Mouse (Mus musculus): ENCODE measurements around the gene Pld1. TPM values are rescaled to one million over a fixed set of nuclear protein-coding genes. Genes with fewer than 3 reads are reported as not detected.

Gene Pld1
- polyA plus RNA-seq, 1 experiment from 2014 or later: 9.0 TPM

- Histone ChIP-seq H3K9me3 (ENCODE audit: low read length) (no peaks in the 10 kb centered on the region), H3K36me3 (ENCODE audit: insufficient read depth, low read length) (no peaks in the 10 kb centered on the region), H3K9ac (replicated peaks; ENCODE audit: low read length) (no peak overlapping the region), H3K27me3 (ENCODE audit: insufficient read depth, low read length) (no peaks in the 10 kb centered on the region), H3K4me1 (ENCODE audit: insufficient read depth, low read length) (peaks cover 9% of the 10 kb centered on the region), H3K27ac (ENCODE audit: low read length) (no peak overlapping the region), H3K4me3 (ENCODE audit: low read length) (no peak overlapping the region), H3K4me2 (replicated peaks; ENCODE audit: low read depth, low read length) (no peak overlapping the region)
- ATAC-seq (ENCODE audit: low FRiP score, low TSS enrichment): no peak
- WGBS: 87% methylated on average over 3 of the region's 3 CpGs
Measured at GRCm38 (mm10) chr3:28033898-28034297, 95.4 kb downstream of the Pld1 start.

- Histone ChIP-seq H3K4me1 (ENCODE audit: insufficient read depth, low read length) (peaks cover 9% of the 10 kb centered on the region), H3K4me3 (ENCODE audit: low read length) (no peak overlapping the region), H3K9me3 (ENCODE audit: low read length) (no peaks in the 10 kb centered on the region), H3K36me3 (ENCODE audit: insufficient read depth, low read length) (no peaks in the 10 kb centered on the region), H3K27me3 (ENCODE audit: insufficient read depth, low read length) (no peaks in the 10 kb centered on the region), H3K27ac (ENCODE audit: low read length) (no peak overlapping the region), H3K9ac (replicated peaks; ENCODE audit: low read length) (no peak overlapping the region), H3K4me2 (replicated peaks; ENCODE audit: low read depth, low read length) (no peak overlapping the region)
- no peak for ATAC-seq (ENCODE audit: low FRiP score, low TSS enrichment)
- 85% methylated on average over 5 of the region's 5 CpGs for WGBS
Measured at GRCm38 (mm10) chr3:28034707-28035333, 96.3 kb downstream of the Pld1 start.

- Histone ChIP-seq H3K4me1 (ENCODE audit: insufficient read depth, low read length) (peaks cover 5% of the 10 kb centered on the region), H3K27ac (ENCODE audit: low read length) (peak overlapping the region; percentile 31; the same call in 1 of the 2 replicates), H3K9me3 (ENCODE audit: low read length) (peaks cover 5% of the 10 kb centered on the region; the same call in 1 of the 2 replicates), H3K27me3 (ENCODE audit: insufficient read depth, low read length) (no peaks in the 10 kb centered on the region), H3K9ac (replicated peaks; ENCODE audit: low read length) (no peak overlapping the region), H3K4me2 (replicated peaks; ENCODE audit: low read depth, low read length) (no peak overlapping the region), H3K4me3 (ENCODE audit: low read length) (no peak overlapping the region), H3K36me3 (ENCODE audit: insufficient read depth, low read length) (peaks cover 6% of the 10 kb centered on the region)
- peak; percentile 33; the same call in 1 of the 2 replicates for ATAC-seq (ENCODE audit: low FRiP score, low TSS enrichment)
- WGBS: 42% methylated on average over 8 of the region's 8 CpGs
Measured at GRCm38 (mm10) chr3:28037320-28037932, 98.9 kb downstream of the Pld1 start.

DNA sequence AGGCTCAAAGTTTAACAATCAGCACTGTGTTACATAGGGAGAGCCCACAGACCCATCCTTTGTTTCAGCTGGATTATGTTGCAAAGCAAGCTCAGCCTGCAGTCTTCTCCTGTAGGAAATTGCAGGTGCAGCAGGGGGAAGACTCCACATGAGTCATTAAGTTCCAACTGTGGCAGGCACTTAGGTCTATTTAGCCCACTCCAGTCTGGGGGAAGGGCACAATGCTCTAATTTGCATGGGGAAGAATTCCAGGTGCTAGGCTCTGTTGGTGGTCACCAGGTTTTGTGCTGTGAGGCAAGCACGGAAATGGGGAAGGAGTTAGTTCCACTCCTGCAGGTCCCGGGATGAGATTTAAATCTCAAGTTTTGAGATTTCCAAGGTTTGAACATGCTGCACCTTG is 99.6 kb downstream of the Pld1 start:
- 44% methylated on average over 2 of the region's 2 CpGs for WGBS
- no peak overlapping the region for H3K4me3 ChIP-seq (ENCODE audit: low read length)
- H3K4me2 ChIP-seq (replicated peaks; ENCODE audit: low read depth, low read length): no peak overlapping the region
- no peaks in the 10 kb centered on the region for H3K27me3 ChIP-seq (ENCODE audit: insufficient read depth, low read length)
- peak; percentile 80 for ATAC-seq (ENCODE audit: low FRiP score, low TSS enrichment)
- peaks cover 10% of the 10 kb centered on the region for H3K36me3 ChIP-seq (ENCODE audit: insufficient read depth, low read length)
- H3K9me3 ChIP-seq (ENCODE audit: low read length): peaks cover 5% of the 10 kb centered on the region; the same call in 1 of the 2 replicates
- H3K4me1 ChIP-seq (ENCODE audit: insufficient read depth, low read length): peaks cover 5% of the 10 kb centered on the region
- H3K27ac ChIP-seq (ENCODE audit: low read length): no peak overlapping the region; the same call in 1 of the 2 replicates
- H3K9ac ChIP-seq (replicated peaks; ENCODE audit: low read length): no peak overlapping the region

- ATAC-seq (ENCODE audit: low FRiP score, low TSS enrichment): no peak
- Histone ChIP-seq H3K4me1 (ENCODE audit: insufficient read depth, low read length) (peaks cover 5% of the 10 kb centered on the region), H3K9me3 (ENCODE audit: low read length) (peaks cover 5% of the 10 kb centered on the region; the same call in 1 of the 2 replicates), H3K27ac (ENCODE audit: low read length) (no peak overlapping the region), H3K36me3 (ENCODE audit: insufficient read depth, low read length) (peaks cover 10% of the 10 kb centered on the region), H3K9ac (replicated peaks; ENCODE audit: low read length) (no peak overlapping the region), H3K4me3 (ENCODE audit: low read length) (no peak overlapping the region), H3K27me3 (ENCODE audit: insufficient read depth, low read length) (no peaks in the 10 kb centered on the region), H3K4me2 (replicated peaks; ENCODE audit: low read depth, low read length) (no peak overlapping the region)
- 17% methylated on average over 1 of the region's 1 CpGs for WGBS
Measured at GRCm38 (mm10) chr3:28039760-28040159, 101.3 kb downstream of the Pld1 start.

GRCm38 (mm10) chr3:28041236-28041635 is 102.7 kb downstream of the Pld1 start:
- peaks cover 5% of the 10 kb centered on the region for H3K4me1 ChIP-seq (ENCODE audit: insufficient read depth, low read length)
- H3K27me3 ChIP-seq (ENCODE audit: insufficient read depth, low read length): no peaks in the 10 kb centered on the region
- ATAC-seq (ENCODE audit: low FRiP score, low TSS enrichment): no peak
- 78% methylated on average over 8 of the region's 8 CpGs for WGBS
- H3K9me3 ChIP-seq (ENCODE audit: low read length): peaks cover 5% of the 10 kb centered on the region; the same call in 1 of the 2 replicates
- no peak overlapping the region for H3K4me3 ChIP-seq (ENCODE audit: low read length)
- H3K9ac ChIP-seq (replicated peaks; ENCODE audit: low read length): no peak overlapping the region
- peaks cover 10% of the 10 kb centered on the region for H3K36me3 ChIP-seq (ENCODE audit: insufficient read depth, low read length)
- H3K27ac ChIP-seq (ENCODE audit: low read length): no peak overlapping the region
- no peak overlapping the region for H3K4me2 ChIP-seq (replicated peaks; ENCODE audit: low read depth, low read length)

DNA sequence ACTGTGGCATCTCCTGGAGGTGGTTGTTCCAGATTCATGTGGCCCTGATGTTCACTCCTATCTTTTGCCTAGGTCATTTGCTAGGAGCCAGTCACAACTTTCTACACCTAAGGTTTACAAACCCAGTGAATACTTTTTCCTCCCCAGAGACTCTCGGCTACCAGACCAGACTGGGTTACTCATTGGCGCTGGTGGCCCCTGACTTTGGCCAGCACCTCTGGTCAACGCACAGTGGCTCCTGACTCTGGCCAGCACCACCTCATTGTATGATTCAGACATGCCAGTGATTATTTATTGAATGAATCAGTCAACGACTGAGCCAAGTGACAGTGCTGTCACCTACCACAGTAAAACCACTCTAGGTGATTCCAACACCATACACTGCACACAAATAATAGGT is 103.9 kb downstream of the Pld1 start:
- Histone ChIP-seq H3K9ac (replicated peaks; ENCODE audit: low read length) (no peak overlapping the region), H3K9me3 (ENCODE audit: low read length) (peaks cover 5% of the 10 kb centered on the region; the same call in 1 of the 2 replicates), H3K4me3 (ENCODE audit: low read length) (no peak overlapping the region), H3K27ac (ENCODE audit: low read length) (no peak overlapping the region), H3K4me2 (replicated peaks; ENCODE audit: low read depth, low read length) (no peak overlapping the region), H3K4me1 (ENCODE audit: insufficient read depth, low read length) (peaks cover 5% of the 10 kb centered on the region), H3K36me3 (ENCODE audit: insufficient read depth, low read length) (peaks cover 10% of the 10 kb centered on the region), H3K27me3 (ENCODE audit: insufficient read depth, low read length) (no peaks in the 10 kb centered on the region)
- 95% methylated on average over 4 of the region's 4 CpGs for WGBS
- ATAC-seq (ENCODE audit: low FRiP score, low TSS enrichment): no peak

DNA sequence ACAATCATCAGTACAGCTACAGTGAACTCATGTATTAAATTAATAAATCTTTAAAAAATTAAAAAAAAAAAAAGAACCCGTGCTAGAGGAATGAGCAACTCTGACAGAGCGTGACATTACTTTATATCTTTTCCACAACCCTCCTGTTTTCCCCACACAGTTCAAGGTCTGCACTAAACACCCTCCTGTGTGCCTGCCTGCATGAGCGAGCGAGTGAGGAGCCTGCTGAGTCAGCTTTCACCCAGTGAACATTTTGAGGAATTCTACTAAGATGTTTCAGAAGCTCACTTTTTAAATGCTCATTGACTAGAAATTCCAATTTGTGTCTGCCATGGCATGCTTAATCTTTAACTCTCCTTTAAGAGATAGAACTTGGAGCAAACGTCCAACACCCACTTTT is 109.1 kb downstream of the Pld1 start:
- H3K36me3 ChIP-seq (ENCODE audit: insufficient read depth, low read length): peaks cover 2% of the 10 kb centered on the region; the same call in 1 of the 2 replicates

DNA sequence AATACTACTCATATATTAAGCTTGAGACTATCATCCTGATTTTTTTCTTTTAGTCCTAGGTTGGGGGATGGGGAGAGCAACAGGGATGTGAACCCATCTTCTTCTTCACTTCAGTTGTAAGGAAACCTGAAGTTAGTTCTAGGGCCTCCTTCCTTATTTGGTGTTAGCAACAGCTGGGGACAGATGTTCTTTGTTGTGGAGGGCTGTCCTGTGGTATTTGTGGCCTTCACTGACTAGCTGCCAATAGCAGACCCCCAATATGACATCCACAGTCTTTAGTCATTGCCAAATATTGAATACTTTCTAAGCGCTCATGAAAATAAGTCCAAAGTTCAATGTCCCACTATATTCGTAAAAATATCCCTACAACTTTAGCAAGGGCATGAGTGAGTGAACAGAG is 111.0 kb downstream of the Pld1 start:
- H3K9me3 ChIP-seq (ENCODE audit: low read length): no peaks in the 10 kb centered on the region
- no peak for ATAC-seq (ENCODE audit: low FRiP score, low TSS enrichment)

More for the DNA sequence above, 109.1 kb downstream of the Pld1 start:
- H3K9ac ChIP-seq (replicated peaks; ENCODE audit: low read length): no peak overlapping the region
- no peak overlapping the region for H3K4me2 ChIP-seq (replicated peaks; ENCODE audit: low read depth, low read length)
- no peaks in the 10 kb centered on the region for H3K27me3 ChIP-seq (ENCODE audit: insufficient read depth, low read length)
- WGBS: 59% methylated on average over 5 of the region's 5 CpGs
- ATAC-seq (ENCODE audit: low FRiP score, low TSS enrichment): no peak
- H3K4me1 ChIP-seq (ENCODE audit: insufficient read depth, low read length): no peaks in the 10 kb centered on the region; the same call in 1 of the 2 replicates
- H3K4me3 ChIP-seq (ENCODE audit: low read length): no peak overlapping the region
- H3K27ac ChIP-seq (ENCODE audit: low read length): no peak overlapping the region
- no peaks in the 10 kb centered on the region for H3K9me3 ChIP-seq (ENCODE audit: low read length)

DNA sequence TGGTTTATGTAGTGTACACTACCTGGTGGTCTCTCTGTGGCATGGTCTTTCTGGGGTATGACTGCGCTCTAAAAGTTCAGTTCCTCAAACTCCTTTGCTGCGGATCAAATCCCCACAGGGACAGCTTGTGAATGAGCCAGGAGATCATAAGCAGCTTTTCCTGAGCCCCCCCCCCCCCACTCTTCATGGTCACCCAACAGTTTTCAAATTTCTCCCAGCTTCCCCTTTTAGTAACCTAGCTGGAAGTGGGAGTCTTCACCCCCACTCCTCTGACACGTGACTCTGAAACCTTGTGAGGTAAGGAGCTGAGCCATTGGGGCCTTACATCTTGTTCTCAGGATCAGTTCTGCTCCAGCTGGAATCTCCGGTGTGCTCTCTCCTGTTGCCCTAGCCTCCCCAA is 114.6 kb downstream of the Pld1 start:
- Histone ChIP-seq H3K9ac (replicated peaks; ENCODE audit: low read length) (no peak overlapping the region), H3K4me2 (replicated peaks; ENCODE audit: low read depth, low read length) (no peak overlapping the region), H3K27ac (ENCODE audit: low read length) (no peak overlapping the region), H3K27me3 (ENCODE audit: insufficient read depth, low read length) (no peaks in the 10 kb centered on the region), H3K9me3 (ENCODE audit: low read length) (no peaks in the 10 kb centered on the region), H3K4me3 (ENCODE audit: low read length) (no peak overlapping the region), H3K4me1 (ENCODE audit: insufficient read depth, low read length) (0 out of 2 replicates have a peak, but pooled peaks cover 3% of the 10 kb centered on the region), H3K36me3 (ENCODE audit: insufficient read depth, low read length) (no peaks in the 10 kb centered on the region)
- ATAC-seq (ENCODE audit: low FRiP score, low TSS enrichment): no peak
- WGBS: 71% methylated on average over 4 of the region's 4 CpGs

More for the DNA sequence above, 111.0 kb downstream of the Pld1 start:
- H3K4me2 ChIP-seq (replicated peaks; ENCODE audit: low read depth, low read length): no peak overlapping the region
- H3K27me3 ChIP-seq (ENCODE audit: insufficient read depth, low read length): no peaks in the 10 kb centered on the region
- H3K27ac ChIP-seq (ENCODE audit: low read length): no peak overlapping the region
- H3K36me3 ChIP-seq (ENCODE audit: insufficient read depth, low read length): no peaks in the 10 kb centered on the region
- H3K9ac ChIP-seq (replicated peaks; ENCODE audit: low read length): no peak overlapping the region
- 78% methylated on average over 2 of the region's 2 CpGs for WGBS
- peaks cover 3% of the 10 kb centered on the region; the same call in 1 of the 2 replicates for H3K4me1 ChIP-seq (ENCODE audit: insufficient read depth, low read length)
- no peak overlapping the region for H3K4me3 ChIP-seq (ENCODE audit: low read length)
